Mouse (Mus musculus) gastrocnemius, postnatal 36 days (tissue): ENCODE results near the gene Wars. TPM values are rescaled to one million over a fixed set of nuclear protein-coding genes. Genes with fewer than 3 reads are reported as not detected.

ENCODE experiments used
- DNase-seq, 2 experiments: peaks; one replicate each; pipeline ENCODE4 v3.0.0; 2022
- intact Hi-C: fragments of 180-260 bp; cut with DNase I; formaldehyde crosslinking; loops from one replicate; pipeline ENCODE4 v1.15.1; 2025
- total RNA-seq, 2 experiments: library from RNA; stranded (reverse); gene quantifications; 2 replicates each; pipeline ENCODE4 v1.2.3; 2021

Gene Wars
- total RNA-seq, 2 experiments from 2014 or later = 23.8 to 26.2 TPM

GRCm38 (mm10) chr12:108912442-108912841 lies 18.5 kb upstream of the Wars start:
- intact Hi-C loops = no loop called here
- no peak for DNase-seq

- intact Hi-C loops = loop anchor here (5.0 to 10.0 kb wide), 3 partner anchors 145 to 405 kb away; no protein-coding TSS in a partner anchor
- DNase-seq = no peak
Observed at GRCm38 (mm10) chr12:108909846-108910433, 16.0 kb upstream of the Wars start.

GRCm38 (mm10) chr12:108906398-108906797 lies 12.4 kb upstream of the Wars start:
- no peak for DNase-seq
- intact Hi-C loops = loop anchor here (5.0 to 10.0 kb wide), 3 partner anchors 148 to 408 kb away; no protein-coding TSS in a partner anchor

GRCm38 (mm10) chr12:108905620-108906302 lies 11.8 kb upstream of the Wars start:
- intact Hi-C loops = loop anchor here (5.0 to 10.0 kb wide), 3 partner anchors 149 to 409 kb away; no protein-coding TSS in a partner anchor

GRCm38 (mm10) chr12:108904276-108904653 lies 10.3 kb upstream of the Wars start:
- no peak for DNase-seq
- intact Hi-C loops = loop anchor here (10.0 kb wide), 2 partner anchors 151 to 411 kb away; no protein-coding TSS in a partner anchor

More at GRCm38 (mm10) chr12:108905620-108906302, 11.8 kb upstream of the Wars start:
- DNase-seq = no peak

GRCm38 (mm10) chr12:108903600-108904275 lies 9.8 kb upstream of the Wars start:
- peak in 1 of 2 experiments; percentile 34 for DNase-seq
- intact Hi-C loops = loop anchor here (2.0 to 10.0 kb wide), 4 partner anchors 151 to 1495 kb away; no protein-coding TSS in a partner anchor

- DNase-seq = peak; percentile 31 to 49
- intact Hi-C loops = loop anchor here (2.0 to 10.0 kb wide), 4 partner anchors 152 to 1496 kb away; no protein-coding TSS in a partner anchor
Observed at GRCm38 (mm10) chr12:108902940-108903339, 9.0 kb upstream of the Wars start.

GRCm38 (mm10) chr12:108901346-108901745 lies 7.4 kb upstream of the Wars start:
- intact Hi-C loops = loop anchor here (10.0 kb wide), 2 partner anchors 153 to 413 kb away; no protein-coding TSS in a partner anchor
- no peak for DNase-seq

GRCm38 (mm10) chr12:108896006-108896405 lies 2.0 kb upstream of the Wars start:
- no peak for DNase-seq
- intact Hi-C loops = no loop called here

- intact Hi-C loops = loop anchor here (5.0 kb wide), 1 partner anchor 82 kb away; no protein-coding TSS in a partner anchor
- no peak for DNase-seq
Observed at GRCm38 (mm10) chr12:108894432-108894816, 450 bp upstream of the Wars start.

- intact Hi-C loops = loop anchor here (5.0 kb wide), 1 partner anchor 81 kb away; no protein-coding TSS in a partner anchor
- DNase-seq = no peak
Observed at GRCm38 (mm10) chr12:108892989-108893714, 822 bp downstream of the Wars start, which contains the start of gene Wdr25. Wdr25 (plus strand) TSS chr12:108893631.

- DNase-seq = no peak
- intact Hi-C loops = no loop called here
Observed at GRCm38 (mm10) chr12:108888632-108889031, 5.3 kb downstream of the Wars start.

GRCm38 (mm10) chr12:108887077-108887476 lies 6.9 kb downstream of the Wars start:
- DNase-seq = no peak
- intact Hi-C loops = no loop called here

GRCm38 (mm10) chr12:108885906-108886305 lies 8.1 kb downstream of the Wars start:
- no peak for DNase-seq
- intact Hi-C loops = no loop called here

GRCm38 (mm10) chr12:108882776-108883175 lies 11.2 kb downstream of the Wars start:
- intact Hi-C loops = no loop called here
- DNase-seq = no peak

GRCm38 (mm10) chr12:108881192-108881591 lies 12.8 kb downstream of the Wars start:
- intact Hi-C loops = no loop called here
- no peak for DNase-seq

- DNase-seq = no peak
- intact Hi-C loops = no loop called here
Observed at GRCm38 (mm10) chr12:108880606-108881005, 13.4 kb downstream of the Wars start.

- DNase-seq = no peak
- intact Hi-C loops = no loop called here
Observed at GRCm38 (mm10) chr12:108879138-108879537, 14.8 kb downstream of the Wars start.

- intact Hi-C loops = no loop called here
- no peak for DNase-seq
Observed at GRCm38 (mm10) chr12:108873122-108873521, 20.9 kb downstream of the Wars start.

- intact Hi-C loops = no loop called here
- no peak for DNase-seq
Observed at GRCm38 (mm10) chr12:108869575-108869974, 24.4 kb downstream of the Wars start.
